Mouse (Mus musculus) kidney, postnatal 4 days (tissue): ENCODE results near the gene Sun1.

Experiments
- DNase-seq, 2 experiments: peaks; one replicate each; pipeline ENCODE4 v3.0.0; 2021; ENCODE audit warnings: mixed read lengths in 2 of 2

Gene Sun1

DNA sequence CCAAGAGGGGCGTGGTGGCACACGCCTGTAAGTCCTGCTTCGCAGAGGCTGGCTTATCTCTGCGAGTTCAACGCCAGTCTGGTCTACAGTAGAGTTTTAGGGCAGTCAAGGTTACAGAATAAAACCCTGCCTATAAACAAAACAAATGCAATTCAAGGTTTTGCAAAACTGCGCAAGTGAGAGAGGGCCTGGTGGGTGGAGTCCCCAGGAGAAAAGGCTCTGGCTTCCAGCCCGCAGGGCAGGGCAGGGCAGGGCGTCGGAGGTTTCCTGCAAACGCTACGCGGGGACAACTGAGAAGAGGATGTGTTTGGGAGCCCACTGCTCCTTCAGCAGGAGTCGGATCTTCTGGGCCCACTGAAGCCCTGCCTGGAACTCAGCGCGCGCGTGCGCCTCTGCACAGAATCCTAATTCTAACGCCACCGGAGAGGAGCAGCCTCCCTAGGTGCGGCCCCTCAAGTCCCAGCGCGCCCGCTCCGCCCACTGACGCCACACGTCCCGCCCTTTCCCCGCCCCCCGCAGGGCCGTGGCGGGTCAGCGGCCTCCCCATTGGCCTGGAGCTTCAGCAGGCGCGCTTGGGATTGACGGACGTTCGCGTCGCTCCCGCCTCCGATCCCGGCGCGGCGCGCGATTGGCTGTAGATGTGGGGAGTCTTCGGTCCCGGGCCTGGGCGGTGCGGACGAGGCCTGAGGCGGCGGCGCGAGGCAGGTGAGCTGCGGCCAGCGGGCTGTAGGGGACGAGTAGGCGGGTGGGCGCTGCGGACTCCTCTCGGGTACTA is at the start of gene Sun1:
TSS of gene Sun1 (plus strand) at position 643 of the 775 bp plus-strand sequence.
- DNase-seq, result peak; percentile 99

- no peak for DNase-seq
These were observed 39.5 kb upstream of the Sun1 start for GRCm38 (mm10) chr5:139160899-139161298.

DNA sequence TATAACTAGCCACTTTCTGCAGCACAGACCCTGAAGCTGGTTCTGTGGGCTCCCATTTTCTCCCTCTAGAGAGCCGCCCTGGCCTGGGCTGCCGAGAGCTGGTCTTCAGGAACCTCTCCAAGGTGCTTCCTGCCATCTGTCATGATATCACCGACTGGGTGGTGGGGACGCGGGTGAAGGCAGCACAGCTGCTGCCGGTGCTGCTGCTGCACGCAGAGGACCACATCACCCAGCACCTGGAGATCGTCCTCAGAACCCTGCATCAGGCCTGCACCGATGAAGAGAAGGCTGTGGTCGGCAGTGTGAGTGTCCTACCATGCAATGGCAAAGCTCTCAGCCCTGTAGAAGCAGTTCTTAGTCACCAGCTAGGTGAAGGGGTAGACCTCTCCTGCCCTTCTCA is 38.8 kb upstream of the Sun1 start:
- no peak for DNase-seq

DNA sequence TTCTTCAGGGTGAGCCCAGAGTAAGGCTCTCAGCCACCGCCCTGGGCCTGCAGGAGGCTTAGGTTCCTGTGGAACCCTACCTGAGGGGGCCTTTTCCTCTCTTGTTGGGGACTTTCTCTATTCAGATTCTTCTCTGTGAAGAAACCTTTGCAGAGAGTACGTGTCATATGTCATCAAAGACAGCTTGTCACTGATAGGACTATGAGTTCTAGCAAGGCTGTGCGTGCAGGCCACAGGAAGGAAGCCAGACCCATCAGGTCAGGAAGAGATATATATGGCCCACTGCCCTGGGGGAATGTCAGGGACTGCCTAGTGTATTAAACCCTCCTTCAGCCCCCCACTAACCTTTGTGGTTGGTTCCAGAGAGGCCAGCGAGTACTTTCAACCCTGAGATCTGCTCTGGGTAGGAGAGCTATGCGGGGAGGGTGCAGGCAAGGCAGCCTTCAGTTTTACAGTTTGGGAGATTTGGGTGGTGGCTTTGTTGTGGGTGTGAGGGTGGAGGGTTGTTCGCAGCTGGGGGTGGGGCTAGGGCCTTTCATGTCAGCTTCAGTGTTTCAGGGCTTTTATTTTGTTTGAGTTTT is 33.6 kb upstream of the Sun1 start:
- no peak for DNase-seq

DNA sequence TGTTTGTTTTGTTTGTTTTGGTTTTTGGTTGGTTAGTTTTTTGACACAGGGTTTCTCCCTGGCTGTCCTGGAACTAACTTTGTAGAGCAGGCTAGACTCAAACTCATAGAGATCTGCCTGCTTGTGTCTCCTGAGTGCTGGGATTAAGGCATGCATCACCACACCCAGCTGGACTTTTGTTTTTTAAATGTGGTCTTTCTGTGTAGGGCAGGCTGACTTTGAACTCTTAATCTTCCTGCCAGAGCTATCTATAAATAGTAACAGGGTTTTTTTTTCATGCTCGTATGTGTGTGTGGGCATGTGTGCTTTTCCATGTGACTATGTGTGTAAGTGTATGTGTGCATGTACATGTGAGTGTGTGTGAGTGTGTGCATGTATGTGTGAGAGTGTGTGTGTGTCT is 32.9 kb upstream of the Sun1 start:
- DNase-seq, result no peak

GRCm38 (mm10) chr5:139171929-139172328 is 28.5 kb upstream of the Sun1 start:
- no peak for DNase-seq

- peak; percentile 14 to 48 for DNase-seq
These were observed 26.3 kb upstream of the Sun1 start for GRCm38 (mm10) chr5:139174141-139174540.

GRCm38 (mm10) chr5:139174556-139175547 is 25.6 kb upstream of the Sun1 start:
- peak; percentile 64 to 71 for DNase-seq

DNA sequence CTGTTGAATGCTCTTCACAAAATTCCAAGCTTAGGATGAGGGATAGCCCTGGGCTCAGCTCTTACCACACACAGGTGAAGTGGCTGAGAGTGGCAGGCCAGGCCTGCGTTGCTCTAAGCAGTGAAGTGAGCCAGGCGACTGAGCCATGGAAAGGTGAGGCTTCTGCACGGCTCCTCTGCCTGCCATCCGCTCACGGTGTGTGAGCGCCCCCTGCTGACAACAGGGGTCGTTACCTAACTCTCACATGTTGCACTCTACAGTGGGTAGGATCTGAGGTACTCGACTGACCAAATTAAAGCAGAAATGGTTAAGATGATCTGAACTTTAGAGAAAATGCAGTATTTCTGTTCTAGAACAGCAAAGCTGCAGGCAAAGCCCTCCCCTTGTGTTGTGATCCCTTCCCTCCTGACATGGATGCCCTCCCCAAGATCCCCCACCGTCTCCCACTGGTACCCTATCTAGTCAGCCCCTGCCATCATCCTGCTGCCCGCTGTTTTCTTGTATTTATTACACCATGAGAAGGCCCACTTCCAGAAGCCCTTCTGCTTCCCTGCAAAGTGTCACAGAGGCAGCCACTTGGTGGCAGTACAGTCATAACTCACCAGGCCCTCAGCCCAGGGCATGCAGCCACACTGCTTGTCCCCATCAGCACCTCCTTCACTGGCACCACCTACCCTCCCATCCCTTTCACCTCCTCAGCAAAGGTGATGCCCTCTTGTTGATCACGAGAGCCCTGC is 21.4 kb upstream of the Sun1 start:
- DNase-seq, result peak; percentile 90 to 91

GRCm38 (mm10) chr5:139183131-139183530 is 17.3 kb upstream of the Sun1 start:
- DNase-seq, result no peak

- DNase-seq, result no peak
These were observed 16.8 kb upstream of the Sun1 start for GRCm38 (mm10) chr5:139183601-139184000.

DNA sequence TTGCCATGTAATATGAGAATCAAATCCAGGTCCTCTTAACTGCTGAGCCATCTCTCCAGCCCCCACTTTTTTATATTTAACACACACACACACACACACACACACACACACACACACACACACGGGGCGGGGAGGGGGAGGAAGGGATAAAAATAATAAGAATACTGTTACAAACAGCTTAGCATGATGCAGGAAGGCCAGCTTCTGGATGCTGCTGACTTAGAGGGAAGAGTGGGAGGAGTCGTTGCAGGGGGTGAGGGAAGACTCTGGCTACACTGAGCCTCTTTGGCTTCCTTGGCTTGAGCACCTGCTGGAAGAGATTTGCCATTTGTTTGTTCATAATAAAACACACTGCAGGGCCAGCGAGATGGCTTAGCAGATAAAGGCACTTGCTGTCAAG is 15.5 kb upstream of the Sun1 start:
- DNase-seq, result no peak

- no peak for DNase-seq
These were observed 10.7 kb upstream of the Sun1 start for GRCm38 (mm10) chr5:139189726-139190125.

- no peak for DNase-seq
These were observed 9.5 kb upstream of the Sun1 start for GRCm38 (mm10) chr5:139190958-139191357.

GRCm38 (mm10) chr5:139198779-139199178 is 1.7 kb upstream of the Sun1 start:
- no peak for DNase-seq

DNA sequence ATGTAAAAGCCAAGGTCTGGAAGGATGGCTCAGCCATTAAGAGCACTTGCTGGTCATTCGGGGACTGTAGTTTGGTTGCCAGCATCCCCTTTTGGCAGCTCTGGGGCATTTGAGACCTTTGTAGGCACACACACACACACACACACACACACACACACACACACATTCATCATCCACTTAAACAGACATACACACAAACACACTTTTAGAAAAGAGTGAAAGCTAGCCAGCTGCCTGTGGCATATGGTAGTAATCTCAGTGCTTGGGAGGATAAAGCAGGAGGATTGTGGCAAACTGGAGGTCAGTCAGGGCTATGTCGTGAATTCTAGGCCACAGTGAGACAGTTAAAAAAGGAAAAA is 822 bp upstream of the Sun1 start:
- no peak for DNase-seq

GRCm38 (mm10) chr5:139200770-139201569 is 533 bp downstream of the Sun1 start:
- no peak for DNase-seq

GRCm38 (mm10) chr5:139202127-139202526 is 1.7 kb downstream of the Sun1 start:
- peak; percentile 26 to 46 for DNase-seq

DNA sequence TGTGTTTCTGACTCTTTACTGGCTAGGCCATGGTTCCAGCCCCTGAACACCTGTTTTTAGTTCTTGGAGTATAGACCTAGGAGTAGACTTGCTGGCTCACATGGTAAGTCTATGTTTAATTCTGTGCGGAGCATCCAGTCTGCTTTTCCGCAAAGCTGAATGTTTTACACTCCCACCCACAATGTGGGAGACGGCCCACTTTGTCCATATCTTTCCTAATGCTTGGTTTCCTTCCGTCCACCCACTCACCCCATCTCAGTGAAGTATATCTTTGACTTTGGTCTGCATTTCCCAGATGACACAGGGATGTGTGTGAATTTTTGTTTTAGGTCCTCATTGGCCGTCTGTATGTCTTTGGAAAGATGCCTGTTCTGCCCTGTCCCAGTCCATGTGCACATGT is 2.9 kb downstream of the Sun1 start:
- DNase-seq, result no peak

GRCm38 (mm10) chr5:139206081-139206480 is 5.6 kb downstream of the Sun1 start:
- no peak for DNase-seq

DNA sequence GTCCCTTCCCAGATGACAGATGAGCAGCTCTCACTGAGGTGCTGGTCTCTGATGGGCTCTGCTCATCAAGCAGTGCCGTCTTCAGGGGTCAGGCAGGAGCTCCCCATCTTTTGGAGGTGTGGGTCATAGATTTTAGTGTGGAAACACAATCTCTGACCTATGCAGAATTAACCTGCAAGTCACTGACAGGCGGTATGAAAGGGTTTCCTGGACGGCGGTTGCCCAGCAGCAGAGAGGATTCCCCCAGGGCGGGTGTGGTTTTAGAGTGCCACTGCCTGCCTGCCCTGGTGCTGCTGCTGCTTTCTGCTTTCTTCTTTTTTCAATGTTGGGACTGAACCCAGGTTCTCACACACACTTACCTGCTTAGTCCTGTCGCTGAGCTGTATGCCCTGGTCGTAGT is 6.1 kb downstream of the Sun1 start:
- no peak for DNase-seq

DNA sequence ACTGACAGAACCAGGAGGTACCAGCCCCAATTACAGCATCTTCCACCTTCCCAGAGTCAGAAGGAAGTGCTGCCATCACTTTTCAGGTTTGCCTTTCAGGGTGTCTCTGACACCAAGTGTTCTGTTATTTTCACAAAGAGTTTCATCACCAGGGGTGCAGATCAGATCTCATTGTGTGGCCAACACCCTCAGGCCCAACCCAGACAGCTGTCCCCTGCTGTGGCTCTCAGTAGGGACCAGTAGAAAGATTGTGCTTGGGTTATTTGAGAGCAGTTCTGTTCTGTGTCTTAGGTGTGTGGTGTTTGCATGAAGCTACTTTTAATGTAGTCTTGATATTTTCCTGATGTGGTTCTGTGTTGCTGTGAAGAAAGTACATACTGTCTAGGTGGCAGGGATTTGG is 7.7 kb downstream of the Sun1 start:
- no peak for DNase-seq
